Mouse (Mus musculus): ENCODE results near the gene Fnip2.

The Fnip2 gene

GRCm38 (mm10) chr3:79566716-79567691, 592 bp downstream of the Fnip2 start:
- in situ Hi-C loops (cut with MboI, MseI), result no loop called here

- in situ Hi-C loops (cut with MboI, MseI), result no loop called here
These were observed 2.6 kb downstream of the Fnip2 start for GRCm38 (mm10) chr3:79564875-79565606.

GRCm38 (mm10) chr3:79563511-79563910, 4.1 kb downstream of the Fnip2 start:
- in situ Hi-C loops (cut with MboI, MseI), result no loop called here

- in situ Hi-C loops (cut with MboI, MseI), result no loop called here
These were observed 5.5 kb downstream of the Fnip2 start for GRCm38 (mm10) chr3:79561784-79562715.

GRCm38 (mm10) chr3:79560555-79560954, 7.0 kb downstream of the Fnip2 start:
- in situ Hi-C loops (cut with MboI, MseI), result no loop called here

GRCm38 (mm10) chr3:79559773-79560045, 7.9 kb downstream of the Fnip2 start:
- in situ Hi-C loops (cut with MboI, MseI), result no loop called here

GRCm38 (mm10) chr3:79559021-79559772, 8.4 kb downstream of the Fnip2 start:
- in situ Hi-C loops (cut with MboI, MseI), result no loop called here

- in situ Hi-C loops (cut with MboI, MseI), result no loop called here
These were observed 12.5 kb downstream of the Fnip2 start for GRCm38 (mm10) chr3:79555061-79555460.

GRCm38 (mm10) chr3:79553779-79554178, 13.8 kb downstream of the Fnip2 start:
- in situ Hi-C loops (cut with MboI, MseI), result no loop called here

- in situ Hi-C loops (cut with MboI, MseI), result no loop called here
These were observed 15.6 kb downstream of the Fnip2 start for GRCm38 (mm10) chr3:79551826-79552552.

- in situ Hi-C loops (cut with MboI, MseI), result no loop called here
These were observed 17.7 kb downstream of the Fnip2 start for GRCm38 (mm10) chr3:79549751-79550393.

- in situ Hi-C loops (cut with MboI, MseI), result no loop called here
These were observed 18.7 kb downstream of the Fnip2 start for GRCm38 (mm10) chr3:79548681-79549437.

- in situ Hi-C loops (cut with MboI, MseI), result no loop called here
These were observed 25.0 kb downstream of the Fnip2 start for GRCm38 (mm10) chr3:79542585-79542984.

- in situ Hi-C loops (cut with MboI, MseI), result no loop called here
These were observed 27.9 kb downstream of the Fnip2 start for GRCm38 (mm10) chr3:79539656-79540055.

- in situ Hi-C loops (cut with MboI, MseI), result no loop called here
These were observed 28.5 kb downstream of the Fnip2 start for GRCm38 (mm10) chr3:79539124-79539523.

GRCm38 (mm10) chr3:79538342-79538741, 29.3 kb downstream of the Fnip2 start:
- in situ Hi-C loops (cut with MboI, MseI), result no loop called here

GRCm38 (mm10) chr3:79537626-79538203, 29.9 kb downstream of the Fnip2 start:
- in situ Hi-C loops (cut with MboI, MseI), result no loop called here

- in situ Hi-C loops (cut with MboI, MseI), result no loop called here
These were observed 30.6 kb downstream of the Fnip2 start for GRCm38 (mm10) chr3:79537023-79537422.
